Mouse (Mus musculus) olfactory bulb, adult 2 months (tissue): ENCODE measurements around the gene Foxo3. TPM values are rescaled to one million over a fixed set of nuclear protein-coding genes. Genes with fewer than 3 reads are reported as not detected.

Experiments used
- H3K27ac ChIP-seq: fragments of 200-500 bp; 2 replicates; pipeline ENCODE4 v1.5.1; 2012; ENCODE audit warnings: low read depth, low read length; ENCODE audit not compliant: insufficient read depth
- H3K4me1 ChIP-seq: fragments of 200-500 bp; 2 replicates; pipeline ENCODE4 v1.6.1; 2012; ENCODE audit warnings: low read length; ENCODE audit not compliant: control insufficient read depth, insufficient read depth
- H3K4me3 ChIP-seq: fragments of 200-500 bp; 2 replicates; pipeline ENCODE4 v1.5.1; 2012; ENCODE audit warnings: mild to moderate bottlenecking, low read depth, low read length, moderate library complexity; ENCODE audit not compliant: insufficient read depth
- CTCF ChIP-seq: fragments of 200-500 bp; IDR thresholded peaks from 2 replicates; pipeline ENCODE4 v1.5.1; 2012; ENCODE audit warnings: low read depth, mild to moderate bottlenecking, low read length, moderate library complexity; ENCODE audit not compliant: insufficient read depth
- POLR2A ChIP-seq: fragments of 200-500 bp; IDR thresholded peaks from 2 replicates; pipeline ENCODE4 v1.6.1; 2012; ENCODE audit warnings: mild to moderate bottlenecking, low read depth, low read length, moderate library complexity; ENCODE audit not compliant: insufficient read depth
- WGBS: fragments of 180-500 bp; shearing (Covaris S2); methylation state at CpG from one replicate; pipeline ENCODE4 v1.1.7; 2018; 5-methylcytosine and 5-hydroxymethylcytosine counted together
- polyA plus RNA-seq: library from polyadenylated mRNA; stranded (reverse); fragments of >200 nt; gene quantifications from 2 replicates; pipeline ENCODE4 v1.2.4, GENCODE M21; 2012; ENCODE audit warnings: low replicate concordance; ENCODE audit not compliant: missing spikeins, insufficient read depth, insufficient read length

The Foxo3 gene
- polyA plus RNA-seq, 1 experiment: not detected

DNA sequence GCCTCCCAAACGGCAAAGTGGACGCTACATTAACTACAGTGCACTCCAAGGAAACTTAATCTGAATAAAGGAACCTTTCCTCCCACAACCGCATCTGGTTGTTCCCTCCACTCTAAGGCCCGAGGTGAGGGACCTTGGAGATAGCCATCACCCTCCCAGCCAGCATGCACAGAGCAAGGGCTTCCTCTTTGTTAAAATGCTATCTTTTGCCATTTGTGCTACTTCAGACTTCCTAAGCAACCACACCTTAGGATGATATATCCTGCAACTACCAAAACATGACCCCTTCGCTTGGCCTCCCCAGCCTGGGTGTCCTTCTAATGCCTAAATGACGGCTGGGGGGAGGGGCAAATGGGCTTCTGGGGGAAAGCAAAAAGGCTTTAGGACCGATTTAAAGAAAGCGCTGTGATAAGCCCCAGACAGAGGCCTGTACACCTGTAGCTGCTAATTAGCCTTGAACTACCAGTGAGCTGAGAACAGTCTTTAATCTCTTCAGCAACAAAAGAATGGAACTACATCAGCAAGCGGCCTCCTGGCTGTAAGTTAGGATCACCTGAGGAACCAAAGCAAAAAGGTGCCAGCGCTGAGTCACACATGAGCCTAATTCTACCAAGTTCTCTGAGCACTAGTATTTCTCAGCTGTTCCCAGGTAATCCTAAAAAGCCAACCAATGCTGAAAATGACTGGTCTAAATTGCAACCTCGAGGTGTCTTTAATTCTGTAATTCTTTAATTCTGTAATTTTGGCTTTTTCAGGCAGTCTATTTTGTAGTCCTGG, 4.9 kb downstream of the Foxo3 start:
- Histone ChIP-seq H3K4me1 (peaks cover 39% of the 10 kb centered on the region), H3K4me3 (no peak overlapping the region), H3K27ac (no peak overlapping the region)
- 69% methylated on average over 11 of the region's 11 CpGs for WGBS
- TF ChIP-seq POLR2A (no peak), CTCF (no peak)

DNA sequence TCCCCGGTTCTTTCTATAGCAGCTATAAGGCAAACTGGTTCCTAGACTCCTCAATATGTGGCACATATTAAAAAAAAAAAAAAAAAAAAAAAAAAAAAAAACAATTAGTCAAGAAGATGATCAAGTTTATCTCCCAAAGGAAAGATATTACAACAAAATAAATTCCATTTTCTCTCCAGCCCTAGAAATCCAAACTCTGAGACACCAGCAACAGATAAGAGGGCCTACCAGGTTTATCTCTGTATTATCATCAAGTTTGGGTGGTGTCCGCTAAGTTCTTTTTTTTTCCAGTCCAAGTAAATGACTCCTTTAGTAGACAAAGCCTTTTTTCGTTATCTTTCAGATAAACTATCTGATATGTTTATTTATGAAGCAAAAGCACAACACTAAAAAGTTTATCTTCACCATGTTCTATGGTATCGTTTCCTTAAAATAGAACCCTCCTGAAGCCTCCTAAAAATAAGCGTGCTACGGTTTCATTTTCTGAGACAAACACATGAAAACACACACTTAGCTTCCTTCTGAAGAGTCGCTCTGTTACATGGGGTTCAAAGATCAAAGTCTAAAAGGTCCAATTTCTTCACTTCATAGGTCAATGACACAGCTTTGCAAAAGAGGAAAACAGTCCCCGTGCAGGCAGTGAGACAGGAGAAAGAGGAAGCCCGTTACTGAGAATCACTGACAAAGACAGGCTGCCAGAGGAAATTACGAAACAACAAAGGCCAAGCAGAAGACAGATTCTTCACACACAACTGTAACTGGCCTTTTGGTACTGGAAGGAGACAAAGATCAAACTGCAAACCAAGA, 6.1 kb downstream of the Foxo3 start:
- Histone ChIP-seq H3K4me1 (peaks cover 39% of the 10 kb centered on the region), H3K4me3 (no peak overlapping the region), H3K27ac (no peak overlapping the region)
- 36% methylated on average over 10 of the region's 10 CpGs for WGBS
- TF ChIP-seq CTCF (no peak), POLR2A (no peak)

DNA sequence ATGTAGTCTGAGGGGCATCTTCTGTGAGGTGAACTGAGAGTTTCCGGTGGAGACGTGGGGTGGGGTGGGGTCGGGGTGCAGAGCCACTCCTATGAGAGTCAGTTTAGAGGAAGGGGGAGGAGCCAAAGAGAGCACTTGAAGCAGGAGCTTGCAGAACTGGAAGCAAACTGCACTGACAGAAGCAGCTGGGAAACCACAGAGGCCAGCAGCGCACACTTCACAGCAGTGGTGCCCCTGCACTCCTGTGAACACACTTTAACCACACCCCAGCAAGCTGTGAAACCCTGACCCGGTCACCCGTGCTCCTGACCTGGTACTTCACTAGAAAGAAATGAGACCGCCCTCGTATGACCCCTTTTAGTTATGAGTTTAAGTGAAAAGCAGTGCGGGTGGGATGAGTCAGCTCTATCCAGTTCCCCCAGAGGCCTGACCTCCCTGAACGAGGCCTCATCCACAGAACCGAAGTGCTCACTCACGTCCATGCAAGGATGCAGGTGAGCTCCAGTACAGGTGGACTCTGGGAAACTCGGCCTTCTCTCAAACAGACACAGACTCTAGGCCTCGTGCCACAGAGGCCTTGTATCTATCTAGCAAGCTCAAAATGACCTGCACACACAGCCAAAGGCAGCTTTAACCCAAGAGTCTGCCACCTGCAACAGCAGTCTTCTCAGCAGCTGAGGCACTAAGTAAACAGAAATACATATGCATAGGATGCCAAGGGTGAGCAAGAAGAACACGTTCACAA, 7.1 kb downstream of the Foxo3 start:
- Histone ChIP-seq H3K4me3 (no peak overlapping the region), H3K4me1 (peaks cover 30% of the 10 kb centered on the region), H3K27ac (no peak overlapping the region; the same call in 1 of the 2 replicates)
- 59% methylated on average over 15 of the region's 15 CpGs for WGBS
- no peak for TF ChIP-seq POLR2A
- TF ChIP-seq CTCF: no peak

DNA sequence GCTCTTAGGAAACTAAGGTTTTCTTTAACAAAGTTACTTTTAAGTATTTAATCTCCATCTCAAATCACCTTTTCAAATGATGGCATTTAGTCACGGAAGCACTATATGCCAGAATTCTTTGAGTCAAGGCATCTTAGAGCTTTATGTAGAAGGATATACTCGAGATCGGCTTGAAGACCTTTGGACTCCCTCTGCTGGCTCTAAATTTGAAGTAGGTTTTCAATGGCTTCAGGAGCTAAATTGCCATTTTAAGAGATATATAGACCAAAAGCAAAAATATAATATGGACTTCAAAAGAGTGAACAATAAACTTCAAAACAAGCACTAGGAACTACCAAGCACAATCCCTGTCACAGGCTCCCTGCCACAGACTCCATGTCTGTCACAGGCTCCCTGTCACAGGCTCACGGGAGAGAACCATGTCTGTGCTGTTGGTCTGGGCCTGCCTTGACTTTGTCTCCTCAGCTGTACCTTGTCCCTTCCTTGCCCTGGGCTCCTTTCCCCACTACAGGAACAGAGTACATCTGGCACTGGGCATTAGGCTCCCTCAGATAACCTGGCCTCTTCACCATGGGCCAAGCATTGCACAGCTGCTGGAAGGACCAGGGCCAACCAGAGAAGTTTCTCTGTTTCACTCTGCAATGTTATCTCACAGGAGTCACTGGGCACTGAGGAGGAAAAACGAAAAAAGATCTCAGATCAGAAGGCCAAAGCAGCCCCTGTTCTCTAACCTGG, 8.6 kb downstream of the Foxo3 start:
- WGBS: 57% methylated on average over 5 of the region's 5 CpGs
- Histone ChIP-seq H3K4me1 (peaks cover 21% of the 10 kb centered on the region), H3K27ac (no peak overlapping the region), H3K4me3 (no peak overlapping the region)
- TF ChIP-seq CTCF (no peak), POLR2A (no peak)

DNA sequence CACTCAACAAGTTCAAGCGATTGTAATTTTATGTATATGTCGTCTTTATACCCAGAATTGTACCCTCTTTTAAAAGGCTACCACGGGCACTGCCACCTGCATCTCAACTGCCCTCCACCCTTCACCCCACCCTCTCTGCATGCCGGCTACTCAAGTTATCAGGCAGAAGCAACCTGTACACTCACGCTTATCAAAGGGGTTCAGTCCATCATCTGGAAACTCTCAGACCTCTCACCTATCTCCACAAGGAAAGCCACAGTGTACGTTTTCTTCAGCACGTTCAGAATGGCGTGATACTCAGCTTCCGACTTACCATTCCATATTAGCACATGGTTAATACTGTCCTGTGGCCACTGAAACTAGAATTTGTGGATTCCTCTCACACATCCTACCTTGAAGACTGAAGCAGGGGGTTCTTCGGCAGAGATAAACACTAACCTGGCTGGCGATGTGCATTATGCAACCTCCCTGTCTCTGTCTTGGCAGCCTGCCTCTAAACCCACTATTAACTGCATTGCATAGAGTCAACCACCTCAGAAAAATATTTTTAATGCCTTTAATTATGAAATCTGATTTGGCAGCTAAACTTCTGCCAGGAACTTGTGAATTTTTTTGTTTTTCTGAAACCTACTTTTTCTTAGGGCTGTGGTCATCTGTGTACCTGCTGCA, 11.4 kb downstream of the Foxo3 start:
- TF ChIP-seq POLR2A (no peak), CTCF (no peak)
- H3K4me3 ChIP-seq: no peak overlapping the region
- peaks cover 24% of the 10 kb centered on the region for H3K4me1 ChIP-seq
- 86% methylated on average over 11 of the region's 11 CpGs for WGBS
- no peak overlapping the region for H3K27ac ChIP-seq

DNA sequence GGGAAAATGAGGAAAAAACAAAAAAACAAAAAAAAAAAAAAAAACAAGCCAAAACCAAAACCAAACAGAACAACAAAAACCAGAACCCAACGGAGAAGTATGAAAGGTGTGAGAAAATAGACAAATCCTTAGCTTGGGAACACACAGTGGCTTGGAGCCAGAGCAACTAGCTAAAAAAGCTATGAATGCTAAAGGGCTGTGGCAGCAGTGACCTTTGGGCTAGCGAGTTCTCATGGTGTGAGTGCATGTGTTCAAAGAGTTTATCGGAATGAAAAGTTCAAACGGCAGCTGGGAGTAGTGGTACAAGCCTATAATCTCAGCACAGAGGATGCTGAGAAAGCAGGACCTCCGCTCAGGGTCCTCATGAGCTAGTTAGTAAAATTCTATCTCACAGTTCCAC, 12.4 kb downstream of the Foxo3 start:
- Histone ChIP-seq H3K4me3 (no peak overlapping the region), H3K27ac (no peak overlapping the region), H3K4me1 (peaks cover 21% of the 10 kb centered on the region)
- WGBS: 72% methylated on average over 5 of the region's 5 CpGs
- no peak for TF ChIP-seq CTCF
- TF ChIP-seq POLR2A: no peak

DNA sequence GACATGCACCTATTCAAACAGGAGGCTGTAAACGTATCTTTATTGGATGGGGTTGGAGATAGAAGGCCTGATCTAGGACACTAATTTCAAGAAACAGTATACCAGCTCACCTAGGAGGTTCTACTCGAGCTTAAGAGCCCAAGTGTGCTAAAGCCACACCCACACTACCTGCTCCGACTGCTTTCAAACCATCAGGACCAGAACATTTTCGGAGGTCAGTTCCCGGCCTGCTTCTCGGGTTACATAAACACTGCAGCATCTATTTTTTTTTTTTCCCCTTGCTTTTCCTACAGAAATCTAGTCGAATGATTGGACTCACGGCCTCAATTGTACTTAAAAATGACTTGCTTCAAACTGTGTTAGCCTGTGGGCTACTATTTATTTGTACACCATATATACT, 12.9 kb downstream of the Foxo3 start:
- Histone ChIP-seq H3K4me1 (peaks cover 21% of the 10 kb centered on the region), H3K27ac (no peak overlapping the region), H3K4me3 (no peak overlapping the region)
- 91% methylated on average over 8 of the region's 8 CpGs for WGBS
- TF ChIP-seq POLR2A (no peak), CTCF (no peak)

DNA sequence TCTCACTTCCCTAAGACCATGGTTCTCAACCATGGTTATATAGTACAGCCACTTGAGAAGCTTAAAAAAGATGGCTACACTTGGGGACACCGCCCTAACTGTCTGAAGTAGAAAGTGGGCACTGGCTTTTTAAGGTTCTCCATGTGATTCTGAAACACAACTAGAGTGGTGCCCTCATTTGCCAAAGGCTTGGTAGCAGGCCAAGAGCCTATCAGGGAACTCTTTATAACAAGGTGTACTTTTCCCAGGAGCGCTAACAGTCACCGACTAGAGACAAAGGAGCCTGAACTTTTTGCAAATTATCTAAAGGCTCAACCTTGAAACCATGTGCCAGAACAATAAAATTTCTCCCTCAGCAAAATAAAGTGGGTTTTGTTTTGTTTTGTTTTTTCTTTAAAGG, 14.5 kb downstream of the Foxo3 start:
- no peak overlapping the region for H3K4me3 ChIP-seq
- no peak overlapping the region for H3K27ac ChIP-seq
- WGBS: 64% methylated on average over 3 of the region's 3 CpGs
- H3K4me1 ChIP-seq: peaks cover 23% of the 10 kb centered on the region
- TF ChIP-seq CTCF (no peak), POLR2A (no peak)

DNA sequence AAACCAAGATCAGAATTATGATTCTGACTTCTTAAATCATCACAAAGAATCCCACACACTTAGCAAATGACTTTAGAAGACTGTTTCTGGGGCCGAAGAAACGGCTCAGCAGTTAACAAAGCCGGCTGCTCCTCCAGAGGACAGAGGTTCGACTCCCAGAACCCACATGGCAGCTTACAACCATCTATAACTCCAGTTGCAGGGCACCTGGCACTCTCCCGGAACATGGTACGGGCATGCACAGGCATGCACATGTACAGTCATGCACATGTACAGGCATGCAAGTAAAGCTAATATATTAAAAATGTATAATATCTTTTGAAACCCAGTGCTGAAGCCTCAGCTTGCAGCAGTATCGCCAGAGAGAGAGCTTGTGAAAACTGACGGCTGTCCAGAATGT, 15.5 kb downstream of the Foxo3 start:
- TF ChIP-seq POLR2A (no peak), CTCF (no peak)
- 93% methylated on average over 8 of the region's 8 CpGs for WGBS
- Histone ChIP-seq H3K4me3 (no peak overlapping the region), H3K4me1 (peaks cover 23% of the 10 kb centered on the region), H3K27ac (no peak overlapping the region)
